Mouse (Mus musculus) ES-Bruce4 (cell line): ENCODE data around the gene Gm45717.

Source experiments
- CTCF ChIP-seq: IDR thresholded peaks from one replicate; pipeline ENCODE4 v1.8.1; 2011; ENCODE audit warnings: low read depth, low read length
- EP300 ChIP-seq: IDR thresholded peaks from 2 replicates; pipeline ENCODE4 v1.6.1; 2011; ENCODE audit warnings: low read depth, low read length; ENCODE audit not compliant: insufficient read depth
- POLR2A ChIP-seq: IDR thresholded peaks from one replicate; pipeline ENCODE4 v1.8.1; 2011; ENCODE audit warnings: low read length; ENCODE audit not compliant: insufficient read depth

DNA sequence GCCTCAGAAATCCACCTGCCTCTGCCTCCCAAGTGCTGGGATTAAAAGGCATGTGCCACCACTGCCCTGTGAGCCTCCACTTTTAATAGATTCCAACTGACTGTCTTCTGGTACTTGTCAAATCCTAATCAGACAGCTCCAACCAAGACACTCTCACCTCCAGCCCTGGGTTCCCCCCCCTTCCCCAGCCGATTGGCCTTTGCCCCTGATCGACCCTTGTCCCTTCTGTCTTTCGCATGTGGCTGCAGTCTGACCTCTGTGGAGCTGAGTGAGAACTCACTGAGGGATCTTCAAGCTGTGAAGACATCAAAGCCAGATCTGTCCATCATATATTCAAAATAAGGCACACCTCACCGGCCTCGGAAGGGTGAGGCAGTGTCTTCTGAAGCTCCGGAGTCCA, 28.6 kb downstream of the Gm45717 start:
- TF ChIP-seq POLR2A (no peak), CTCF (no peak), EP300 (no peak)
